ENCODE assay signal across 15 mouse cellular contexts in the genomic region with DNA sequence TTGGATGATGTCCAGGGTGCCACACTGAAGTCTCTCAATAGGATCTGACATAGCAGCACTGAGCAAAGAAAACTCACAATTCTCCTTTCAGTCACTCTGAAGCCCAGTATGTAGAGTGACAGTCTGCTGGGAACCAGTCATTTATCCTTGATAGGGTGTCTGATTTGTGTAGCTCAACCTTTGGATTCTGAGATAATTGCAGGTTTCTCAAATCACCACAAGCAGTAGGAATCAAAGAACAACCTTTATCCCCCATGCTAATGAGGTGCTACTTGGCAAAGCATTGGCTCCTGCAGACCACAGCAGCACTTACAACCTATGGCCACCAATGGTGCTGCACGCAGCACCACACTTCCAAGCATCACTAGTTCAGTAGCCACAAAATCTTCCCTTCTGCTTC.
A peak's percentile ranks its signal among the peaks of the same experiment; 100 is the strongest.
DNase-seq lines count a peak whose midpoint lies in the region; ATAC-seq and TF ChIP-seq lines count a peak whose summit lies in the region.
"Had no signal": no experiment of that assay in that cellular context is flagged by ENCODE, and none has a peak within 500 bp of the region (broad histone marks: within the 10 kb centered on the region; RNA-seq: fewer than 3 reads in every experiment).

No protein-coding gene starts in this region.

- no peak overlapping the region for H3K4me3 ChIP-seq in limb, embryonic 13.5 days
- no peak overlapping the region for H3K4me3 ChIP-seq in limb, embryonic 10.5 days
- no peak overlapping the region for H3K4me3 ChIP-seq in embryonic facial prominence, embryonic 13.5 days
- H3K4me3 ChIP-seq in forebrain, postnatal 0 days (ENCODE audit: low read depth, low read length) = no peak overlapping the region
- no peak overlapping the region for H3K4me3 ChIP-seq in midbrain, embryonic 14.5 days (replicated peaks; ENCODE audit: low read depth, low read length)
- no peak overlapping the region for H3K4me3 ChIP-seq in hindbrain, embryonic 13.5 days
- H3K4me3 ChIP-seq: liver, embryonic 12.5 days; midbrain, embryonic 12.5 days had no signal

- no peak overlapping the region for H3K27ac ChIP-seq in limb, embryonic 13.5 days
- H3K27ac ChIP-seq in limb, embryonic 10.5 days = no peak overlapping the region
- H3K27ac ChIP-seq in embryonic facial prominence, embryonic 13.5 days = no peak overlapping the region
- no peak overlapping the region for H3K27ac ChIP-seq in forebrain, postnatal 0 days (ENCODE audit: low read depth, low read length)
- no peak overlapping the region for H3K27ac ChIP-seq in midbrain, embryonic 14.5 days (replicated peaks; ENCODE audit: low read depth, low read length)
- no peak overlapping the region for H3K27ac ChIP-seq in hindbrain, embryonic 13.5 days
- H3K27ac ChIP-seq: liver, embryonic 12.5 days; midbrain, embryonic 12.5 days had no signal

- no peak overlapping the region for H3K9ac ChIP-seq in limb, embryonic 13.5 days
- H3K9ac ChIP-seq in embryonic facial prominence, embryonic 13.5 days = no peak overlapping the region
- H3K9ac ChIP-seq in forebrain, postnatal 0 days = no peak overlapping the region
- no peak overlapping the region for H3K9ac ChIP-seq in midbrain, embryonic 14.5 days (replicated peaks; ENCODE audit: low read length)
- no peak overlapping the region for H3K9ac ChIP-seq in hindbrain, embryonic 13.5 days
- H3K9ac ChIP-seq: liver, embryonic 12.5 days; midbrain, embryonic 12.5 days had no signal

- no peak for DNase-seq in limb, embryonic 10.5 days (ENCODE audit: low spot score)
- DNase-seq in forebrain, postnatal 0 days = peak; percentile 17
- DNase-seq in midbrain, embryonic 14.5 days = peak; percentile 7
- no peak for DNase-seq in B cell, adult 2 months
- DNase-seq in frontal cortex, postnatal 10 days (ENCODE audit: low spot score in 2 of 2) = no peak
- DNase-seq: adrenal gland, postnatal 14 days; cerebellum, adult 8-10 months; gastrocnemius, postnatal 36 days; heart, postnatal 36 days had no signal

- WGBS in limb, embryonic 13.5 days = 28% methylated on average over 1 of the region's 1 CpGs
- whole genome bisulfite sequencing in limb, embryonic 10.5 days = 40% methylated on average over 1 of the region's 1 CpGs
- 47% methylated on average over 1 of the region's 1 CpGs for WGBS in embryonic facial prominence, embryonic 13.5 days
- 16% methylated on average over 1 of the region's 1 CpGs for WGBS in forebrain, postnatal 0 days
- WGBS in midbrain, embryonic 14.5 days = 56% methylated on average over 1 of the region's 1 CpGs
- WGBS in hindbrain, embryonic 13.5 days = 51% methylated on average over 1 of the region's 1 CpGs

- H3K27me3 ChIP-seq in limb, embryonic 13.5 days = no peaks in the 10 kb centered on the region
- no peaks in the 10 kb centered on the region for H3K27me3 ChIP-seq in limb, embryonic 10.5 days (ENCODE audit: low read depth, poor library complexity, severe bottlenecking)
- H3K27me3 ChIP-seq in embryonic facial prominence, embryonic 13.5 days = no peaks in the 10 kb centered on the region
- no peaks in the 10 kb centered on the region for H3K27me3 ChIP-seq in forebrain, postnatal 0 days (ENCODE audit: insufficient read depth, low read length)
- no peaks in the 10 kb centered on the region for H3K27me3 ChIP-seq in midbrain, embryonic 14.5 days (ENCODE audit: control insufficient read depth, insufficient read depth, low read length)
- H3K27me3 ChIP-seq in hindbrain, embryonic 13.5 days = no peaks in the 10 kb centered on the region
- H3K27me3 ChIP-seq: liver, embryonic 12.5 days; midbrain, embryonic 12.5 days had no signal

- no peaks in the 10 kb centered on the region for H3K36me3 ChIP-seq in limb, embryonic 13.5 days
- no peaks in the 10 kb centered on the region for H3K36me3 ChIP-seq in limb, embryonic 10.5 days
- H3K36me3 ChIP-seq in embryonic facial prominence, embryonic 13.5 days = no peaks in the 10 kb centered on the region
- H3K36me3 ChIP-seq in forebrain, postnatal 0 days (ENCODE audit: insufficient read depth) = no peaks in the 10 kb centered on the region
- H3K36me3 ChIP-seq in midbrain, embryonic 14.5 days (ENCODE audit: control insufficient read depth, insufficient read depth, low read length) = no peaks in the 10 kb centered on the region
- H3K36me3 ChIP-seq in hindbrain, embryonic 13.5 days = no peaks in the 10 kb centered on the region
- H3K36me3 ChIP-seq: liver, embryonic 12.5 days; midbrain, embryonic 12.5 days had no signal

- 0 out of 2 replicates have a peak, but pooled peaks cover 5% of the 10 kb centered on the region for H3K4me1 ChIP-seq in limb, embryonic 13.5 days
- no peaks in the 10 kb centered on the region for H3K4me1 ChIP-seq in limb, embryonic 10.5 days
- H3K4me1 ChIP-seq in embryonic facial prominence, embryonic 13.5 days = no peaks in the 10 kb centered on the region
- no peaks in the 10 kb centered on the region for H3K4me1 ChIP-seq in forebrain, postnatal 0 days (ENCODE audit: insufficient read depth)
- H3K4me1 ChIP-seq in midbrain, embryonic 14.5 days (ENCODE audit: control insufficient read depth, insufficient read depth, low read length) = peaks cover 4% of the 10 kb centered on the region; the same call in 1 of the 2 replicates
- H3K4me1 ChIP-seq in hindbrain, embryonic 13.5 days (replicated peaks) = peaks cover 3% of the 10 kb centered on the region; the same call in 1 of the 2 replicates
- H3K4me1 ChIP-seq: liver, embryonic 12.5 days had no signal

- TF ChIP-seq CTCF in forebrain, postnatal 0 days (IDR thresholded peaks at IDR 0.05; ENCODE audit: low read depth) = no peak; the same call in 1 of the 2 replicates

- peak; percentile 66; the same call in 1 of the 2 replicates for ATAC-seq in limb, embryonic 13.5 days (ENCODE audit: low FRiP score, low read depth)
- 0 out of 2 replicates have a peak, but pooled peaks have one; percentile 48 for ATAC-seq in embryonic facial prominence, embryonic 13.5 days (ENCODE audit: insufficient number of reproducible peaks, insufficient read depth, low FRiP score, low TSS enrichment, low read depth)
- peak; percentile 82 for ATAC-seq in forebrain, postnatal 0 days
- ATAC-seq in midbrain, embryonic 14.5 days (ENCODE audit: low FRiP score, low TSS enrichment) = 0 out of 2 replicates have a peak, but pooled peaks have one; percentile 43
- ATAC-seq in hindbrain, embryonic 13.5 days (ENCODE audit: low FRiP score) = no peak
- ATAC-seq: liver, embryonic 12.5 days had no signal

- no peak overlapping the region for H3K4me2 ChIP-seq in limb, embryonic 13.5 days (replicated peaks)
- no peak overlapping the region for H3K4me2 ChIP-seq in embryonic facial prominence, embryonic 13.5 days
- H3K4me2 ChIP-seq in forebrain, postnatal 0 days (ENCODE audit: low read depth) = no peak overlapping the region
- H3K4me2 ChIP-seq in midbrain, embryonic 14.5 days (ENCODE audit: low read length) = no peak overlapping the region
- H3K4me2 ChIP-seq in hindbrain, embryonic 13.5 days = no peak overlapping the region
- H3K4me2 ChIP-seq: heart, embryonic 11.5 days; liver, embryonic 12.5 days; midbrain, embryonic 12.5 days had no signal

- H3K9me3 ChIP-seq in limb, embryonic 13.5 days = no peaks in the 10 kb centered on the region
- H3K9me3 ChIP-seq in limb, embryonic 10.5 days (replicated peaks) = no peaks in the 10 kb centered on the region
- H3K9me3 ChIP-seq in embryonic facial prominence, embryonic 13.5 days = no peaks in the 10 kb centered on the region
- H3K9me3 ChIP-seq in forebrain, postnatal 0 days (ENCODE audit: low read length) = no peaks in the 10 kb centered on the region
- H3K9me3 ChIP-seq in midbrain, embryonic 14.5 days (ENCODE audit: control insufficient read depth, low read length) = no peaks in the 10 kb centered on the region
- H3K9me3 ChIP-seq in hindbrain, embryonic 13.5 days = no peaks in the 10 kb centered on the region
- H3K9me3 ChIP-seq: liver, embryonic 12.5 days; midbrain, embryonic 12.5 days had no signal

Comparison
In these comparisons a context has a peak if more than half of its experiments do, and no peak if none do; other contexts are left out.
1. DNase-seq: peak in forebrain, postnatal 0 days (single experiment) and midbrain, embryonic 14.5 days (single experiment); none in limb, embryonic 10.5 days (single experiment), B cell, adult 2 months (0 of 2) and frontal cortex, postnatal 10 days (0 of 2).